Mouse (Mus musculus): ENCODE data around the gene Rhox8. TPM values are rescaled to one million over a fixed set of nuclear protein-coding genes. Genes with fewer than 3 reads are reported as not detected.
"Not testable (repeated sequence)": the region's sequence is repeated elsewhere in the genome, so short reads cannot be mapped to it uniquely, and the experiment has no call there.

Gene Rhox8
- polyA plus RNA-seq (2015; fragmentation: Nextera tagmentation; extraction: Ambion mirVana): 0.10 TPM in 1 of 2 replicates, not detected in the other

DNA sequence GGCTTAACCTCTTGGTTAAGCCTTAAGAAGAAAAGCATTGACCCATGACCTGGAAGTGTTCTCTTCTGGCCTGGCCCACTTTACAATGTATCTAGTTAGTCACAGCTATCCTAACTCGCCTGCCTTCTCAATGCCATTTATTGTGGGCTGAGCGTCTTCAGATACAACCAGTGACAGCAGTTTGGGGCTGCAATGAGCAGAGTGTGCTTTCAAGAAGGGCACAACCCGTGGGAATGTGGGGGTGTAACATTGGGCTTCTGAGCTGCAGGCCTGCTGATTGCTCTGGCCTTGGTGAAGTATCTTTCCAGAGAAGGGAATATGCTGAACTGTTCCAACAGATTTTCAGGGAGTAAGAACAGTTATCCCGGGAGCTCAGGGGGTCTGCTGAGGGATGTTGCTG, at the start of gene Rhox8:
TSS of gene Rhox8 (minus strand) at position 101 of the 400 bp plus-strand sequence.
- WGBS: 75% methylated on average over 4 of the region's 4 CpGs
- ATAC-seq (replicated peaks; ENCODE audit: insufficient number of reproducible peaks, insufficient read depth, low FRiP score, low read depth): no peak
- no peak within 1 kb of the TSS for H3K4me3 ChIP-seq

DNA sequence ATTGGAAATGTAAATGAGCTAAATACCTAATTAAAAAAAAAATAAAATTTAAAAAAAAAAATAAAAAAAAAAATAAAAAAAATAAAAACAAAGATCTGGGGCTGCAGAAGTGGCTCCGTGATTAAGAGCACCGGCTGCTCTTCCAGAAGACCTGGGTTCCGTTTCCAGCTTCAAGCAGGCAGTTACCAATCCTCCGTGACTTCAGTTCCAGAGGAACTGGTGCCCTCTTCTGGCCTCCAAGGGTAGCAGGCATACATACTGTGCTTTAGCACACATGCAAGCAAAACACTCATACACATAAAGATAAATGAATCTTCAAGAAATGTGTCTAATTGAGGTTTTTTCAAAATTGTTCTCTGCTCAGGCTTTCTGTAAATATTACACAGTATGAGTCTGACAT, 37.6 kb upstream of the Rhox8 start:
- Histone ChIP-seq H3K27ac (no peak overlapping the region), H3K36me3 (no peaks in the 10 kb centered on the region), H3K27me3 (no peaks in the 10 kb centered on the region), H3K9me3 (replicated peaks) (no peaks in the 10 kb centered on the region), H3K4me1 (replicated peaks) (no peaks in the 10 kb centered on the region), H3K4me2 (no peak overlapping the region), H3K9ac (no peak overlapping the region), H3K4me3 (no peak overlapping the region)
- 74% methylated on average over 4 of the region's 4 CpGs for WGBS
- ATAC-seq (replicated peaks; ENCODE audit: insufficient number of reproducible peaks, insufficient read depth, low FRiP score, low read depth): no peak

More for the DNA sequence above, at the start of gene Rhox8:
- H3K9ac ChIP-seq: no peak within 1 kb of the TSS
- H3K4me2 ChIP-seq: no peak within 1 kb of the TSS
- no peak within 1 kb of the TSS for H3K27ac ChIP-seq
- no peaks in the 10 kb centered on the region for H3K36me3 ChIP-seq
- no peaks in the 10 kb centered on the region for H3K27me3 ChIP-seq
- H3K9me3 ChIP-seq (replicated peaks): no peaks in the 10 kb centered on the region
- H3K4me1 ChIP-seq (replicated peaks): no peaks in the 10 kb centered on the region

GRCm38 (mm10) chrX:37908581-37908980, 29.8 kb upstream of the Rhox8 start:
- H3K27ac ChIP-seq: no peak overlapping the region
- H3K4me2 ChIP-seq: no peak overlapping the region
- no peak overlapping the region for H3K9ac ChIP-seq
- H3K4me3 ChIP-seq: no peak overlapping the region
- no peaks in the 10 kb centered on the region for H3K27me3 ChIP-seq
- no peak for ATAC-seq (replicated peaks; ENCODE audit: insufficient number of reproducible peaks, insufficient read depth, low FRiP score, low read depth)
- H3K4me1 ChIP-seq (replicated peaks): no peaks in the 10 kb centered on the region
- 46% methylated on average over 7 of the region's 7 CpGs for WGBS
- H3K9me3 ChIP-seq (replicated peaks): no peaks in the 10 kb centered on the region
- no peaks in the 10 kb centered on the region for H3K36me3 ChIP-seq

DNA sequence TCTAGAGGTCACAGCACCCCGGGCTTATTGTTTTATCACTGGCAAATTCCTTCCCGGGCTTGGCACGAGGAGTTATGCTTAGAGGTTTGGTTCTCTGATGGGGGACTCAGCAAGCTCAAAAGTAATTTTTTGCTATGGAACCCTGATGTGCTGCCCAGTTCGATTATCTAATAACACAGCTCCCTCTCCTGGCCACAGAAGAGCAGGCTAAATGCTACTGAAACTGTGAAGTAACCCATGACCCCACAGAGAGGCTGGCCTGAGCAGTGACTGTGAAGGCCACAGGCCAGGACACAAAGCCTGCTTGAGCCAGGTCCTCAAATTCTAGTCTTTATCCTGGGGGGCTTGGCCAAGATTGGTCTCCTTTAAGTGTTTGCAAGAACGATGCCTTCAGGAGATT, 25.0 kb upstream of the Rhox8 start:
- Histone ChIP-seq H3K4me1 (replicated peaks) (no peaks in the 10 kb centered on the region), H3K4me2 (no peak overlapping the region), H3K4me3 (no peak overlapping the region), H3K27me3 (no peaks in the 10 kb centered on the region), H3K27ac (no peak overlapping the region), H3K9me3 (replicated peaks) (no peaks in the 10 kb centered on the region), H3K9ac (no peak overlapping the region), H3K36me3 (no peaks in the 10 kb centered on the region)
- ATAC-seq (replicated peaks; ENCODE audit: insufficient number of reproducible peaks, insufficient read depth, low FRiP score, low read depth): no peak
- 56% methylated on average over 5 of the region's 5 CpGs for WGBS

GRCm38 (mm10) chrX:37901670-37902069, 22.9 kb upstream of the Rhox8 start, which contains the start of gene Rhox9:
TSS of gene Rhox9 (minus strand) at chrX:37901770.
- H3K9ac ChIP-seq; H3K9me3 ChIP-seq (replicated peaks); H3K4me2 ChIP-seq; ATAC-seq (replicated peaks; ENCODE audit: insufficient number of reproducible peaks, insufficient read depth, low FRiP score, low read depth); H3K4me1 ChIP-seq (replicated peaks); H3K4me3 ChIP-seq; H3K36me3 ChIP-seq; H3K27me3 ChIP-seq; H3K27ac ChIP-seq: not testable (repeated sequence)
- WGBS: 86% methylated on average over 11 of the region's 18 CpGs

GRCm38 (mm10) chrX:37897132-37897531, 18.4 kb upstream of the Rhox8 start, which contains the start of gene Rhox7b:
TSS of gene Rhox7b (minus strand) at chrX:37897232.
- not testable (repeated sequence) for H3K27me3 ChIP-seq; H3K27ac ChIP-seq; H3K9ac ChIP-seq; H3K9me3 ChIP-seq (replicated peaks); H3K4me2 ChIP-seq; H3K4me3 ChIP-seq; H3K36me3 ChIP-seq; H3K4me1 ChIP-seq (replicated peaks); ATAC-seq (replicated peaks; ENCODE audit: insufficient number of reproducible peaks, insufficient read depth, low FRiP score, low read depth)
- 60% methylated on average over 9 of the region's 9 CpGs for WGBS

GRCm38 (mm10) chrX:37871641-37872040, 7.1 kb downstream of the Rhox8 start:
- Histone ChIP-seq H3K36me3 (no peaks in the 10 kb centered on the region), H3K9me3 (replicated peaks) (no peaks in the 10 kb centered on the region), H3K4me1 (replicated peaks) (no peaks in the 10 kb centered on the region), H3K4me2 (no peak overlapping the region), H3K27ac (no peak overlapping the region), H3K27me3 (no peaks in the 10 kb centered on the region), H3K4me3 (no peak overlapping the region), H3K9ac (no peak overlapping the region)
- no peak for ATAC-seq (replicated peaks; ENCODE audit: insufficient number of reproducible peaks, insufficient read depth, low FRiP score, low read depth)
- WGBS: 95% methylated on average over 2 of the region's 2 CpGs

DNA sequence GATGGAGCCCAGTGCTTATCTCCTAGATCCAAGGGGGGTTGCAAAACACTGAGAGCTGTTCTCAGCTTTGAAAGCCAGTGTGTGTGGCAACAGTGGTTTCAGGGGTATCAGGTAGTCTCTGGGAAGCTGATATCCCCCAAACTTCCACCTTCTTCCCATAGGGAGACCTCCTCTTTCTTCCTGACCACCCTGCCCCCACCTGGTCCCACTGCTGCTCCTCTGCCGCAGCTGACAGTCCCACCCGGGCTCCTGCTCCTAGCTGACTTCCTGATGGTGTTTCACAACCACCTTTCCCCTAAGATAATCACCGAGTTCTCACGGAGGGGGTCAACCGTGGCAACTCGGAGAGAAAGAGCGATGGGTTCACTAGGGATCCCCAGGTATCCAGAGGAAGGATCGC, 47.4 kb downstream of the Rhox8 start, which contains the start of gene Rhox7a:
TSS of gene Rhox7a (plus strand) at position 301 of the 400 bp plus-strand sequence.
- ATAC-seq (replicated peaks; ENCODE audit: insufficient number of reproducible peaks, insufficient read depth, low FRiP score, low read depth); H3K27ac ChIP-seq; H3K4me3 ChIP-seq; H3K27me3 ChIP-seq; H3K9me3 ChIP-seq (replicated peaks); H3K36me3 ChIP-seq; H3K4me2 ChIP-seq; H3K9ac ChIP-seq; H3K4me1 ChIP-seq (replicated peaks): not testable (repeated sequence)
- WGBS: 66% methylated on average over 8 of the region's 8 CpGs

DNA sequence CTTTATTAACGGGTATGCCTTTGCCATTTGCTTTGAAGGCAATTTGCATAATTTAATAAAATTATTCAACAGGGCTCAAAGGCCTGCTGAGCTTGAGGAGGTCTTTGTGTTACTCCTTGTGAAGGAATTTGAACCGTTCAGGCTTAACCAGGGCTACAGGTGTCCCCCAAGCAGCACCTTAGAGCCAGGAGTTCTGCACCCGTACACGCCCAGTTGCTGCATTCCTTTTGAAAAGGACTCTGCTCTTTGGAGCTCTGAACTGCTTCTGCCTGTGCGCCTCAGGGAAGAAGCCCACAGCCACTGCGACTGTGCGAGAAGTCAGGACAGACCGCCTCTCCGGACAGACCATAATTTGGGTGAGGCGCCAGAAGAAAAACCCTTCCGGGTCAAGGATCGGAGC, 52.1 kb downstream of the Rhox8 start, which contains the start of gene Rhox6:
TSS of gene Rhox6 (plus strand) at position 301 of the 400 bp plus-strand sequence.
- not testable (repeated sequence) for H3K9ac ChIP-seq; H3K9me3 ChIP-seq (replicated peaks); H3K36me3 ChIP-seq; H3K4me1 ChIP-seq (replicated peaks); H3K27ac ChIP-seq; H3K27me3 ChIP-seq; ATAC-seq (replicated peaks; ENCODE audit: insufficient number of reproducible peaks, insufficient read depth, low FRiP score, low read depth); H3K4me2 ChIP-seq; H3K4me3 ChIP-seq
- 79% methylated on average over 4 of the region's 12 CpGs for WGBS

Other genes with a start within 250 kb of the Rhox8 start
- not detected in 2 replicates for gene Rhox2g, start 235.5 kb downstream of the Rhox8 start, polyA plus RNA-seq (2015; fragmentation: Nextera tagmentation; extraction: Ambion mirVana)
- not detected in 2 replicates for gene Rhox4g, start 227.6 kb downstream of the Rhox8 start, polyA plus RNA-seq (2015; fragmentation: Nextera tagmentation; extraction: Ambion mirVana)
- gene Rhox3h, start 210.2 kb downstream of the Rhox8 start, polyA plus RNA-seq (2015; fragmentation: Nextera tagmentation; extraction: Ambion mirVana): not detected in 2 replicates
- gene Rhox2h, start 205.7 kb downstream of the Rhox8 start, polyA plus RNA-seq (2015; fragmentation: Nextera tagmentation; extraction: Ambion mirVana): not detected in 2 replicates
- gene Rhox5, start 74.1 kb downstream of the Rhox8 start, polyA plus RNA-seq (2015; fragmentation: Nextera tagmentation; extraction: Ambion mirVana): 11.0 and 12.3 TPM in 2 replicates
- not detected in 2 replicates for gene Rhox6, start 52.0 kb downstream of the Rhox8 start, polyA plus RNA-seq (2015; fragmentation: Nextera tagmentation; extraction: Ambion mirVana)
- not detected in 2 replicates for gene Rhox7a, start 47.3 kb downstream of the Rhox8 start, polyA plus RNA-seq (2015; fragmentation: Nextera tagmentation; extraction: Ambion mirVana)
- not detected in 2 replicates for gene Rhox7b, start 18.3 kb upstream of the Rhox8 start, polyA plus RNA-seq (2015; fragmentation: Nextera tagmentation; extraction: Ambion mirVana)
- gene Rhox9, start 22.8 kb upstream of the Rhox8 start, polyA plus RNA-seq (2015; fragmentation: Nextera tagmentation; extraction: Ambion mirVana): not detected in 2 replicates
- not detected in 2 replicates for gene Btg1-ps1, start 139.9 kb upstream of the Rhox8 start, polyA plus RNA-seq (2015; fragmentation: Nextera tagmentation; extraction: Ambion mirVana)
- not detected in 2 replicates for gene Btg1-ps2, start 164.2 kb upstream of the Rhox8 start, polyA plus RNA-seq (2015; fragmentation: Nextera tagmentation; extraction: Ambion mirVana)
- gene Rhox10, start 187.5 kb upstream of the Rhox8 start, polyA plus RNA-seq (2015; fragmentation: Nextera tagmentation; extraction: Ambion mirVana): not detected in 2 replicates
- not detected in 2 replicates for gene Rhox11, start 206.2 kb upstream of the Rhox8 start, polyA plus RNA-seq (2015; fragmentation: Nextera tagmentation; extraction: Ambion mirVana)
- not detected in 2 replicates for gene Rhox12, start 232.0 kb upstream of the Rhox8 start, polyA plus RNA-seq (2015; fragmentation: Nextera tagmentation; extraction: Ambion mirVana)
- gene Rhox13, start 242.3 kb upstream of the Rhox8 start, polyA plus RNA-seq (2015; fragmentation: Nextera tagmentation; extraction: Ambion mirVana): not detected in 2 replicates